8 mouse cellular contexts compared by ENCODE assay signal in the genomic region with DNA sequence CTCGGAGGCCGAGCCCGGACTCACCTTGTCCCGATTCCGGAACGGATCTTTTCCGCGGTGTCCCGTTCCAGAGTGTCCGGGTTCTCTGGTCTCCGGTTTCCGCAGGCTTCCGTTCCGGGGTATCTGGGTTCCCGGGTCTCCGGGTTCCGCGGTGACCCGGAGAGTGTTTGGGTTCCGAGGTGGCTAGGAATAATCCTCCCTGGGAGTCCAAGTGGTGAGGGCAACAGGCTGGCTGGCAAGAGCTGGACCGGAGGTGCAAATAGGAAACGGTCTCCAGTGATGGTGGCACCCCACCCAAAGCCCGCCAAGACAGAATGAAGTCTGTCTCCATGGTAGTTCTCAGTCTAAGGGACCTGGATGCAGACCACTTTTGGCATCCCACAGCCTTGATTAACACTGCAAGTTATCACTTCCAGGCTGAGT. TPM values are rescaled to one million over a fixed set of nuclear protein-coding genes. Genes with fewer than 3 reads are reported as not detected.
DNase-seq lines count a peak whose midpoint lies in the region; ATAC-seq lines count a peak whose summit lies in the region.

A gene (minus strand): TSS at position 64 of the 423 bp plus-strand sequence.

- DNase-seq in R1 (ENCODE audit: low read depth, low spot score) = peak; percentile 90
- peak; percentile 91 for DNase-seq in cerebellum, postnatal 10 days
- peak; percentile 28 to 85 for DNase-seq in frontal cortex, adult 2 months (ENCODE audit: extremely low spot score in 1 of 2, low spot score in 1 of 2)
- peak; percentile 86 for DNase-seq in hindbrain, embryonic 11.5 days (ENCODE audit: low spot score)
- DNase-seq in layer of hippocampus, adult 9-11 months = peak; percentile 65
- DNase-seq in ovary, adult 18-20 months (ENCODE audit: low spot score) = peak; percentile 38
- peak; percentile 73 for DNase-seq in thymus, postnatal 0 days (ENCODE audit: low spot score)

- no peak within 1 kb of the TSS for H3K27ac ChIP-seq in hindbrain, embryonic 11.5 days (ENCODE audit: low read depth, low read length)
- H3K27ac ChIP-seq in lung, embryonic 16.5 days (ENCODE audit: low read length) = peak within 1 kb of the TSS; percentile 44; the same call in 1 of the 2 replicates

- H3K9me3 ChIP-seq in hindbrain, embryonic 11.5 days (ENCODE audit: control insufficient read depth, low read length) = no peaks in the 10 kb centered on the region
- peaks cover 2% of the 10 kb centered on the region; the same call in 1 of the 2 replicates for H3K9me3 ChIP-seq in lung, embryonic 16.5 days (ENCODE audit: control insufficient read depth, low read length)

- H3K36me3 ChIP-seq in hindbrain, embryonic 11.5 days (ENCODE audit: control insufficient read depth, insufficient read depth, low read length) = no peaks in the 10 kb centered on the region
- no peaks in the 10 kb centered on the region for H3K36me3 ChIP-seq in lung, embryonic 16.5 days (ENCODE audit: control insufficient read depth, insufficient read depth, low read length)

- 2% methylated on average over 23 of the region's 23 CpGs for WGBS in hindbrain, embryonic 11.5 days
- WGBS in lung, embryonic 16.5 days = 1% methylated on average over 23 of the region's 23 CpGs

- H3K27me3 ChIP-seq in hindbrain, embryonic 11.5 days (ENCODE audit: control insufficient read depth, insufficient read depth, low read length) = no peaks in the 10 kb centered on the region
- H3K27me3 ChIP-seq in lung, embryonic 16.5 days (ENCODE audit: control insufficient read depth, insufficient read depth, low read depth, low read length) = no peaks in the 10 kb centered on the region

- ATAC-seq in hindbrain, embryonic 11.5 days (ENCODE audit: low FRiP score) = peak; percentile 59; the same call in 1 of the 2 replicates
- peak; percentile 91 for ATAC-seq in lung, embryonic 16.5 days (ENCODE audit: low read depth)

- peak within 1 kb of the TSS; percentile 95 for H3K9ac ChIP-seq in hindbrain, embryonic 11.5 days (ENCODE audit: low read depth, low read length)
- peak within 1 kb of the TSS; percentile 93 for H3K9ac ChIP-seq in lung, embryonic 16.5 days (ENCODE audit: low read length)

- H3K4me1 ChIP-seq in hindbrain, embryonic 11.5 days (replicated peaks; ENCODE audit: control insufficient read depth, insufficient read depth, low read length) = no peaks in the 10 kb centered on the region; the same call in 1 of the 2 replicates
- peaks cover 6% of the 10 kb centered on the region; the same call in 1 of the 2 replicates for H3K4me1 ChIP-seq in lung, embryonic 16.5 days (replicated peaks; ENCODE audit: control insufficient read depth, insufficient read depth, low read length)

- H3K4me3 ChIP-seq in hindbrain, embryonic 11.5 days (ENCODE audit: low read depth, low read length) = peak within 1 kb of the TSS; percentile 83
- peak within 1 kb of the TSS; percentile 76 for H3K4me3 ChIP-seq in lung, embryonic 16.5 days (ENCODE audit: low read length)

- peak within 1 kb of the TSS; percentile 76 for H3K4me2 ChIP-seq in hindbrain, embryonic 11.5 days (replicated peaks; ENCODE audit: low read depth, low read length)
- H3K4me2 ChIP-seq in lung, embryonic 16.5 days (ENCODE audit: low read depth, low read length) = peak within 1 kb of the TSS; percentile 81

RNA-seq across cellular contexts. Expression of the gene that starts here (rescaled TPM):
- 5.3 and 5.7 TPM in 2 replicates for polyA plus RNA-seq in frontal cortex, adult 2 months (2012; rRNA removed)
- 7.4 and 7.5 TPM in 2 replicates for polyA plus RNA-seq in hindbrain, embryonic 11.5 days (2014; fragmentation: Nextera tagmentation; extraction: Ambion mirVana)
- polyA plus RNA-seq in lung, embryonic 16.5 days (2015; fragmentation: Nextera tagmentation; extraction: Ambion mirVana) = 4.2 and 5.3 TPM in 2 replicates
- 1.8 and 2.3 TPM in 2 replicates for polyA plus RNA-seq in thymus, postnatal 0 days (2015; fragmentation: Nextera tagmentation; extraction: Ambion mirVana)

Comparison
In these comparisons a context has a peak if more than half of its experiments do, and no peak if none do; other contexts are left out.
1. DNase-seq: peak in every context shown above with its lines; median percentile 91 in cerebellum, postnatal 10 days; 90 in R1; 86 in hindbrain, embryonic 11.5 days; 73 in thymus, postnatal 0 days; 65 in layer of hippocampus, adult 9-11 months; 56 in frontal cortex, adult 2 months; 38 in ovary, adult 18-20 months.